Mouse (Mus musculus): ENCODE data around the gene Ift122. TPM values are rescaled to one million over a fixed set of nuclear protein-coding genes. Genes with fewer than 3 reads are reported as not detected.
A peak's percentile ranks its signal among the peaks of the same experiment; 100 is the strongest.

Ift122 gene
- total and polyA plus RNA-seq, 3 experiments = 3.3 to 8.0 TPM; not detected in 1

DNA sequence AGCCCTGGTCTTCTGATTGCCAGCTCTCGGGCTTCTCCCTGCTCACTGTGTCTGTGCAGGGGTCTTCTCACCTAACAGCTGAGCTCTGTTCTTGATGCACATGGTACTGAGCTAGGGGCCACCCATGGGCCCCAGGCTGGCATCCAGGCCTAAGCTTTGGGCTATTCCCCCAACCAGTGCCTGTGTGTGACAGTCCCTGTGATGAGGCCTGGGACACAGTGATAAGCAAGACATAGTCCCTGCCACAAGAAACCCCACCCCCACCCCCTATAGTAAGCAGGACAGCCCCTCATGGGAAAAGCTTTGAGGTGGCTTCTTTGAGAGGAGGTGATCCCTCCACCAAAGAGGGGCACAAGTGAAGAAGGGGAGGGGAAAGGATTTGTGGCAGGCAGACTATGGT is 65.3 kb downstream of the Ift122 start:
- no peaks in the 10 kb centered on the region for H3K36me3 ChIP-seq (ENCODE audit: control insufficient read depth in 1 of 2, insufficient read depth in 2 of 2, low read length in 2 of 2)
- no peaks in the 10 kb centered on the region; a peak in 1 of 4 replicates for H3K4me1 ChIP-seq (ENCODE audit: control insufficient read depth in 1 of 2, insufficient read depth in 2 of 2, low read length in 2 of 2)
- H3K79me2 ChIP-seq (ENCODE audit: control insufficient read depth, insufficient read depth, low read length, poor library complexity) = no peaks in the 10 kb centered on the region
- no peak overlapping the region for H3K27ac ChIP-seq (ENCODE audit: control insufficient read depth, low read depth, low read length)
- H3K27me3 ChIP-seq (ENCODE audit: control insufficient read depth in 1 of 2, insufficient read depth in 2 of 2, low read length in 2 of 2) = no peaks in the 10 kb centered on the region
- H3K9ac ChIP-seq (ENCODE audit: control insufficient read depth, low read depth, low read length, poor library complexity, severe bottlenecking) = no peak overlapping the region
- TF ChIP-seq TCF12 (IDR thresholded peaks at IDR 0.05; ENCODE audit: low read depth, low read length) = 0 out of 2 replicates have a peak, but pooled peaks have one; percentile 9
- no peak for TF ChIP-seq BHLHE40 (IDR thresholded peaks at IDR 0.05; ENCODE audit: borderline replicate concordance, low read depth, low read length)
- TF ChIP-seq TAL1 (IDR thresholded peaks at IDR 0.05; ENCODE audit: low read length) = peak; percentile 42; the same call in 1 of the 2 replicates
- DNase-seq (ENCODE audit: low read depth, low spot score) = no peak
- H3K4me3 ChIP-seq (ENCODE audit: control insufficient read depth in 1 of 2, insufficient read depth in 1 of 2, low read depth in 2 of 2, low read length in 2 of 2) = no peak overlapping the region
- no peaks in the 10 kb centered on the region for H3K9me3 ChIP-seq (replicated peaks; ENCODE audit: insufficient read depth, low read length)

DNA sequence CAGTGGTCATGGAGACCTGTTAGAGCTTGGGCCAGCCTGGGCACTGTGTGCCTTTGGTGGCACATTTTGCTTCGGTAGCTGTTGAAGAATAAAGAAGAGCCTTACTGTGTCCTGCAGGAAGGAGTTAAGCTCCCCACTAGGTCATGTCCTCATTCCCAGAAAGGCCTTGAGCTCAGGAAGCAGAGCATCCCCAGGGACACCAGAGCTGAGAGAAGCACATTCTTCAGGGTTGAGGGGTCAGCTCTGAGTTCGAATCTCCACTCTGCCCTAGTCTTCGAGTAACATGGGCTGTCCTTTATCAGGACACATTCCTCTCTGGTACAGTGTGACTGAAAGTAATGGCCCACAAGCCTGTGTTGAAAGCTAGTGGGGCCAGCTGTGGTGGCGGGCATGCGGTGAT is 66.6 kb downstream of the Ift122 start:
- no peaks in the 10 kb centered on the region for H3K9me3 ChIP-seq (replicated peaks; ENCODE audit: insufficient read depth, low read length)
- H3K9ac ChIP-seq (ENCODE audit: control insufficient read depth, low read depth, low read length, poor library complexity, severe bottlenecking) = no peak overlapping the region
- H3K4me1 ChIP-seq (ENCODE audit: control insufficient read depth in 1 of 2, insufficient read depth in 2 of 2, low read length in 2 of 2) = no peaks in the 10 kb centered on the region; a peak in 1 of 4 replicates
- no peaks in the 10 kb centered on the region for H3K36me3 ChIP-seq (ENCODE audit: control insufficient read depth in 1 of 2, insufficient read depth in 2 of 2, low read length in 2 of 2)
- no peak for DNase-seq (ENCODE audit: low read depth, low spot score)
- H3K27ac ChIP-seq (ENCODE audit: control insufficient read depth, low read depth, low read length) = no peak overlapping the region
- H3K4me3 ChIP-seq (ENCODE audit: control insufficient read depth in 1 of 2, insufficient read depth in 1 of 2, low read depth in 2 of 2, low read length in 2 of 2) = no peak overlapping the region
- H3K27me3 ChIP-seq (ENCODE audit: control insufficient read depth in 1 of 2, insufficient read depth in 2 of 2, low read length in 2 of 2) = no peaks in the 10 kb centered on the region
- TF ChIP-seq NELFE (IDR thresholded peaks at IDR 0.05; ENCODE audit: low read depth, low read length) = no peak
- no peak for TF ChIP-seq RAD21 (IDR thresholded peaks at IDR 0.05; ENCODE audit: low read depth, low read length)
- TF ChIP-seq USF2 (IDR thresholded peaks at IDR 0.05; ENCODE audit: borderline replicate concordance in 1 of 2, insufficient read depth in 1 of 2, low read depth in 1 of 2, low read length in 2 of 2) = no peak
- TF ChIP-seq GABPA (IDR thresholded peaks at IDR 0.05; ENCODE audit: low read depth, low read length) = no peak
- no peak for TF ChIP-seq GATA1 (IDR thresholded peaks at IDR 0.05; ENCODE audit: low read depth, low read length)
- no peak for TF ChIP-seq UBTF (IDR thresholded peaks at IDR 0.05; ENCODE audit: borderline replicate concordance, insufficient read depth, low read depth, low read length)
- TF ChIP-seq SMC3 (IDR thresholded peaks at IDR 0.05; ENCODE audit: low read depth, low read length) = no peak
- TF ChIP-seq JUND (IDR thresholded peaks at IDR 0.05; ENCODE audit: low read depth, low read length) = no peak
- TF ChIP-seq BHLHE40 (IDR thresholded peaks at IDR 0.05; ENCODE audit: borderline replicate concordance, low read depth, low read length) = no peak
- TF ChIP-seq MAFK (IDR thresholded peaks at IDR 0.05; ENCODE audit: borderline replicate concordance, low read depth, low read length) = no peak
- no peak for TF ChIP-seq MAX (IDR thresholded peaks at IDR 0.05; ENCODE audit: low read length)
- no peak for TF ChIP-seq ZKSCAN1 (IDR thresholded peaks at IDR 0.05; ENCODE audit: low read depth, low read length)
- TF ChIP-seq ZC3H11A (IDR thresholded peaks at IDR 0.05; ENCODE audit: low read depth, low read length) = no peak
- TF ChIP-seq ZNF384 (IDR thresholded peaks at IDR 0.05; ENCODE audit: low read depth, low read length) = no peak
- TF ChIP-seq RCOR1 (IDR thresholded peaks at IDR 0.05; ENCODE audit: low read depth, low read length) = no peak
- H3K79me2 ChIP-seq (ENCODE audit: control insufficient read depth, insufficient read depth, low read length, poor library complexity) = no peaks in the 10 kb centered on the region
